Mouse (Mus musculus) urinary bladder, postnatal 14 days (tissue): Measurements from ENCODE around the gene Pdk2.
A peak's percentile ranks its signal among the peaks of the same experiment; 100 is the strongest.

ENCODE experiments used
- DNase-seq: peaks from one replicate; pipeline ENCODE4 v3.0.0; 2021; ENCODE audit warnings: low spot score

Pdk2 gene

GRCm38 (mm10) chr11:94987851-94988250 lies 53.3 kb downstream of the Pdk2 start:
- DNase-seq = no peak

GRCm38 (mm10) chr11:94987341-94987740 lies 53.8 kb downstream of the Pdk2 start:
- no peak for DNase-seq

- DNase-seq = no peak
Observed at GRCm38 (mm10) chr11:94986435-94986834, 54.7 kb downstream of the Pdk2 start.

GRCm38 (mm10) chr11:94985822-94986221 lies 55.3 kb downstream of the Pdk2 start:
- no peak for DNase-seq

GRCm38 (mm10) chr11:94985140-94985539 lies 56.0 kb downstream of the Pdk2 start:
- DNase-seq = no peak

GRCm38 (mm10) chr11:94979462-94980179 lies 61.5 kb downstream of the Pdk2 start:
- DNase-seq = no peak

GRCm38 (mm10) chr11:94978947-94979346 lies 62.2 kb downstream of the Pdk2 start:
- peak; percentile 96 for DNase-seq

- DNase-seq = no peak
Observed at GRCm38 (mm10) chr11:94978178-94978915, 62.8 kb downstream of the Pdk2 start.
